Comparison of ENCODE assay signal across 10 mouse cellular contexts in genomic region chr7:39659597-39659996, GRCm38 (mm10).
DNase-seq lines count a peak whose midpoint lies in the region; ATAC-seq and TF ChIP-seq lines count a peak whose summit lies in the region.
"Had no signal": no experiment of that assay in that cellular context is flagged by ENCODE, and none has a peak within 500 bp of the region (broad histone marks: within the 10 kb centered on the region; RNA-seq: fewer than 3 reads in every experiment).

No protein-coding gene starts in this region.

- H3K27me3 ChIP-seq in kidney, embryonic 14.5 days (ENCODE audit: control insufficient read depth, insufficient read depth, low read length) = no peaks in the 10 kb centered on the region
- no peaks in the 10 kb centered on the region for H3K27me3 ChIP-seq in heart, postnatal 0 days (ENCODE audit: control insufficient read depth, insufficient read depth, low read length)
- H3K27me3 ChIP-seq in forebrain, embryonic 15.5 days = no peaks in the 10 kb centered on the region
- H3K27me3 ChIP-seq in midbrain, embryonic 15.5 days (replicated peaks) = no peaks in the 10 kb centered on the region
- H3K27me3 ChIP-seq: heart, embryonic 15.5 days; intestine, embryonic 15.5 days had no signal

- WGBS in kidney, embryonic 14.5 days = 44% methylated on average over 5 of the region's 5 CpGs
- WGBS in heart, postnatal 0 days = 14% methylated on average over 5 of the region's 5 CpGs
- WGBS in forebrain, embryonic 15.5 days = 49% methylated on average over 5 of the region's 5 CpGs
- WGBS in midbrain, embryonic 15.5 days = 48% methylated on average over 5 of the region's 5 CpGs

- no peaks in the 10 kb centered on the region for H3K36me3 ChIP-seq in kidney, embryonic 14.5 days (ENCODE audit: control insufficient read depth, insufficient read depth, low read length)
- no peaks in the 10 kb centered on the region for H3K36me3 ChIP-seq in heart, postnatal 0 days (replicated peaks; ENCODE audit: control insufficient read depth, insufficient read depth, low read length)
- H3K36me3 ChIP-seq in forebrain, embryonic 15.5 days = no peaks in the 10 kb centered on the region
- H3K36me3 ChIP-seq in midbrain, embryonic 15.5 days (replicated peaks) = no peaks in the 10 kb centered on the region
- H3K36me3 ChIP-seq: heart, embryonic 15.5 days; intestine, embryonic 15.5 days had no signal

- no peaks in the 10 kb centered on the region for H3K9me3 ChIP-seq in kidney, embryonic 14.5 days (ENCODE audit: control insufficient read depth, low read length)
- H3K9me3 ChIP-seq in heart, postnatal 0 days (replicated peaks; ENCODE audit: control insufficient read depth, low read length) = 0 out of 2 replicates have a peak, but pooled peaks cover 6% of the 10 kb centered on the region
- H3K9me3 ChIP-seq in forebrain, embryonic 15.5 days = no peaks in the 10 kb centered on the region
- H3K9me3 ChIP-seq in midbrain, embryonic 15.5 days = no peaks in the 10 kb centered on the region
- H3K9me3 ChIP-seq: heart, embryonic 15.5 days; intestine, embryonic 15.5 days had no signal

- no peak overlapping the region for H3K4me2 ChIP-seq in kidney, embryonic 14.5 days (replicated peaks; ENCODE audit: low read depth, low read length)
- no peak overlapping the region for H3K4me2 ChIP-seq in heart, postnatal 0 days (ENCODE audit: low read depth, low read length)
- no peak overlapping the region for H3K4me2 ChIP-seq in forebrain, embryonic 15.5 days (replicated peaks)
- H3K4me2 ChIP-seq in midbrain, embryonic 15.5 days = no peak overlapping the region
- H3K4me2 ChIP-seq: heart, embryonic 15.5 days; intestine, embryonic 15.5 days had no signal

- H3K9ac ChIP-seq in kidney, embryonic 14.5 days (ENCODE audit: low read depth, low read length) = no peak overlapping the region
- no peak overlapping the region for H3K9ac ChIP-seq in heart, postnatal 0 days (replicated peaks; ENCODE audit: low read depth, low read length)
- no peak overlapping the region for H3K9ac ChIP-seq in forebrain, embryonic 15.5 days (replicated peaks)
- no peak overlapping the region for H3K9ac ChIP-seq in midbrain, embryonic 15.5 days
- H3K9ac ChIP-seq: heart, embryonic 15.5 days; intestine, embryonic 15.5 days had no signal

- no peak for TF ChIP-seq CTCF in heart, postnatal 0 days (IDR thresholded peaks at IDR 0.05; ENCODE audit: low read depth)

- no peak overlapping the region for H3K27ac ChIP-seq in kidney, embryonic 14.5 days (ENCODE audit: low read depth, low read length)
- H3K27ac ChIP-seq in heart, postnatal 0 days (ENCODE audit: low read depth) = no peak overlapping the region
- no peak overlapping the region for H3K27ac ChIP-seq in forebrain, embryonic 15.5 days (replicated peaks)
- H3K27ac ChIP-seq in midbrain, embryonic 15.5 days = no peak overlapping the region
- H3K27ac ChIP-seq: heart, embryonic 15.5 days; intestine, embryonic 15.5 days had no signal

- TF ChIP-seq EP300 in heart, postnatal 0 days (IDR thresholded peaks at IDR 0.05; ENCODE audit: low read depth) = no peak

- no peak overlapping the region for H3K4me3 ChIP-seq in kidney, embryonic 14.5 days (ENCODE audit: low read length)
- H3K4me3 ChIP-seq in heart, postnatal 0 days (ENCODE audit: low read depth, low read length) = no peak overlapping the region
- H3K4me3 ChIP-seq in forebrain, embryonic 15.5 days = no peak overlapping the region
- H3K4me3 ChIP-seq in midbrain, embryonic 15.5 days = no peak overlapping the region
- H3K4me3 ChIP-seq: heart, embryonic 15.5 days; intestine, embryonic 15.5 days had no signal

- peak; percentile 14 for DNase-seq in kidney, postnatal 14 days
- peak; percentile 19 for DNase-seq in gastrocnemius, postnatal 14 days
- no peak for DNase-seq in heart, postnatal 0 days (ENCODE audit: low spot score)
- peak; percentile 48 for DNase-seq in lung, postnatal 25 days (ENCODE audit: low spot score)
- no peak for DNase-seq in ovary, postnatal 36 days (ENCODE audit: low spot score)

- ATAC-seq in kidney, embryonic 14.5 days (ENCODE audit: low FRiP score, low TSS enrichment) = no peak
- 0 out of 2 replicates have a peak, but pooled peaks have one; percentile 24 for ATAC-seq in heart, postnatal 0 days (ENCODE audit: insufficient read depth, low read depth)
- ATAC-seq in forebrain, embryonic 15.5 days (replicated peaks) = no peak
- ATAC-seq in midbrain, embryonic 15.5 days (replicated peaks) = no peak
- ATAC-seq: intestine, embryonic 15.5 days had no signal

- intact Hi-C loops in gastrocnemius, postnatal 14 days (cut with DNase I; ENCODE audit: low total_unique reads) = no loop called here

- H3K4me1 ChIP-seq in kidney, embryonic 14.5 days (ENCODE audit: control insufficient read depth, insufficient read depth, low read length) = 0 out of 2 replicates have a peak, but pooled peaks cover 7% of the 10 kb centered on the region
- H3K4me1 ChIP-seq in heart, postnatal 0 days (ENCODE audit: control insufficient read depth, insufficient read depth) = 0 out of 2 replicates have a peak, but pooled peaks cover 3% of the 10 kb centered on the region
- peaks cover 9% of the 10 kb centered on the region for H3K4me1 ChIP-seq in forebrain, embryonic 15.5 days
- H3K4me1 ChIP-seq in midbrain, embryonic 15.5 days = peaks cover 7% of the 10 kb centered on the region; the same call in 1 of the 2 replicates
- H3K4me1 ChIP-seq: intestine, embryonic 15.5 days had no signal

Comparison
In these comparisons a context has a peak if more than half of its experiments do, and no peak if none do; other contexts are left out.
1. DNase-seq: peak in kidney, postnatal 14 days (single experiment), gastrocnemius, postnatal 14 days (single experiment) and lung, postnatal 25 days (single experiment); none in heart, postnatal 0 days (single experiment) and ovary, postnatal 36 days (single experiment).